Mouse (Mus musculus) heart, postnatal 0 days (tissue): Measurements from ENCODE around the gene Ephb2.

Experiments used
- CTCF ChIP-seq: IDR thresholded peaks from 2 replicates; pipeline ENCODE4 v1.5.1; 2016; ENCODE audit warnings: antibody characterized with exemption, control low read depth, low read depth
- EP300 ChIP-seq: IDR thresholded peaks from 2 replicates; pipeline ENCODE4 v1.6.1; 2016; ENCODE audit warnings: antibody characterized with exemption, low read depth

DNA sequence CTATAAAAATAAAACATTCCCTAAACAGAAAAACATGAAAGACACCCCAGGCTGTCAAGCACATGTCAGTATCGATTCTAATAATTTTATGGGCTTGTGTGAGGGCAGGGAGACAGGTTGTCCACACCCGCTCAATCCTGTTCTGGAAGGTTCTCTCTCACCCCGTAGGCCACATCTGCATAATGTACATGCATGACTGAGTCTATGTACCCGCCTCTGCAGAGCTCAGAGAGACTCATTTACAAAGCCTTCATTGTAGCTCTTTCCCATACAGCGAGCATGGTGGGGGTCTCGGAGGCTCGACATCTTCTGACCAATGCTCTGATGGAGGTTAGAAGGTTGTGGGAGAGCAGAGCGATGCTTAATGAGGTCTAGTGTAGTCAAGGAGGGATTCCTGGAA lies 108.8 kb downstream of the Ephb2 start:
- TF ChIP-seq CTCF (no peak), EP300 (no peak)
